Mouse (Mus musculus) MEL (cell line): ENCODE results near the gene Megf8.

Experiments
- CHD1 ChIP-seq: IDR thresholded peaks from 2 replicates; pipeline ENCODE4 v1.6.1; 2012; ENCODE audit warnings: low read depth, mild to moderate bottlenecking, inconsistent platforms, low read length, improper control_type of control experiment
- CTCF ChIP-seq, 3 experiments: IDR thresholded peaks in 2 of 3; conservative IDR thresholded peaks in 1 of 3; 2 replicates each; pipeline ENCODE4 v1.5.1; 2011 to 2012; ENCODE audit warnings: low read length in 3 of 3, low read depth in 2 of 3, mild to moderate bottlenecking in 2 of 3, improper control_type of control experiment in 1 of 3, inconsistent platforms in 1 of 3, mixed read lengths in 1 of 3, moderate library complexity in 1 of 3; ENCODE audit not compliant: control insufficient read depth in 1 of 3, insufficient read depth in 1 of 3, poor library complexity in 1 of 3, severe bottlenecking in 1 of 3
- ELF1 ChIP-seq: IDR thresholded peaks from 2 replicates; pipeline ENCODE4 v1.6.1; 2014; ENCODE audit warnings: low read depth, mild to moderate bottlenecking, inconsistent platforms, low read length, improper control_type of control experiment, moderate library complexity
- EP300 ChIP-seq, 2 experiments: IDR thresholded peaks; 2 replicates each; pipeline ENCODE4 v1.6.1; 2011; ENCODE audit warnings: improper control_type of control experiment in 2 of 2, low read length in 2 of 2, low read depth in 1 of 2, mild to moderate bottlenecking in 1 of 2
- GATA1 ChIP-seq: IDR thresholded peaks from 2 replicates; pipeline ENCODE4 v1.6.1; 2011; ENCODE audit warnings: low read depth, low read length, improper control_type of control experiment
- JUND ChIP-seq: IDR thresholded peaks from 2 replicates; pipeline ENCODE4 v1.6.1; 2011; ENCODE audit warnings: low read depth, mild to moderate bottlenecking, improper control_type of control experiment, low read length
- MAFK ChIP-seq: IDR thresholded peaks from 2 replicates; pipeline ENCODE4 v1.6.1; 2011; ENCODE audit warnings: low read depth, mild to moderate bottlenecking, low read length, improper control_type of control experiment, borderline replicate concordance
- MAX ChIP-seq: IDR thresholded peaks from 2 replicates; pipeline ENCODE4 v1.6.1; 2011; ENCODE audit warnings: low read length, improper control_type of control experiment
- MAZ ChIP-seq: IDR thresholded peaks from 2 replicates; pipeline ENCODE4 v1.6.1; 2012; ENCODE audit warnings: low read depth, mild to moderate bottlenecking, inconsistent platforms, low read length, improper control_type of control experiment
- MYC ChIP-seq: IDR thresholded peaks from 2 replicates; pipeline ENCODE4 v1.6.1; 2011; ENCODE audit warnings: low read depth, mild to moderate bottlenecking, low read length, improper control_type of control experiment, moderate library complexity
- POLR2A ChIP-seq, 2 experiments: IDR thresholded peaks; 2 replicates each; pipeline ENCODE4 v1.6.1; 2011 to 2012; ENCODE audit warnings: low read length in 2 of 2, mild to moderate bottlenecking in 2 of 2, control low read depth in 1 of 2, improper control_type of control experiment in 1 of 2, low read depth in 1 of 2, moderate library complexity in 1 of 2; ENCODE audit not compliant: control insufficient read depth in 1 of 2, insufficient read depth in 1 of 2, poor library complexity in 1 of 2
- POLR2AphosphoS5 ChIP-seq: IDR thresholded peaks from 2 replicates; pipeline ENCODE4 v1.6.1; 2012; ENCODE audit warnings: low read depth, borderline replicate concordance, mild to moderate bottlenecking, inconsistent platforms, low read length, moderate library complexity, mixed read lengths
- RAD21 ChIP-seq: IDR thresholded peaks from 2 replicates; pipeline ENCODE4 v1.6.1; 2011; ENCODE audit warnings: mild to moderate bottlenecking, low read depth, low read length, improper control_type of control experiment
- ZNF384 ChIP-seq: IDR thresholded peaks from 2 replicates; pipeline ENCODE4 v1.6.1; 2012; ENCODE audit warnings: low read depth, mild to moderate bottlenecking, inconsistent platforms, low read length, improper control_type of control experiment

- no peak for TF ChIP-seq CTCF (IDR thresholded peaks at IDR 0.05 in 2 of 3, conservative IDR thresholded peaks at IDR 0.05 in 1 of 3; ENCODE audit: control insufficient read depth in 1 of 3, insufficient read depth in 1 of 3, low read depth in 2 of 3, low read length in 3 of 3, poor library complexity in 1 of 3, severe bottlenecking in 1 of 3)
- no peak for TF ChIP-seq POLR2AphosphoS5
- no peak for TF ChIP-seq MAX
- no peak for TF ChIP-seq EP300 (IDR thresholded peaks at IDR 0.05; ENCODE audit: low read depth in 1 of 2, low read length in 2 of 2)
- no peak for TF ChIP-seq CHD1
- no peak for TF ChIP-seq POLR2A (IDR thresholded peaks at IDR 0.05; ENCODE audit: control insufficient read depth in 1 of 2, insufficient read depth in 1 of 2, low read depth in 1 of 2, low read length in 2 of 2, poor library complexity in 1 of 2)
- TF ChIP-seq MAFK, result no peak
- no peak for TF ChIP-seq GATA1
- TF ChIP-seq MYC, result no peak
- TF ChIP-seq MAZ, result no peak
- no peak for TF ChIP-seq RAD21
- TF ChIP-seq ZNF384, result no peak
- no peak for TF ChIP-seq ELF1
- TF ChIP-seq JUND, result no peak
Observed at GRCm38 (mm10) chr7:25358721-25359206, 41.8 kb downstream of the Megf8 start.
